Mouse (Mus musculus): Measurements from ENCODE around the gene Gckr.
"Not testable (repeated sequence)": the region's sequence is repeated elsewhere in the genome, so short reads cannot be mapped to it uniquely, and the experiment has no call there.

Gene Gckr

GRCm38 (mm10) chr5:31295606-31296141, 1.6 kb upstream of the Gckr start, which contains the start of gene Fndc4:
Gene Fndc4, minus strand, starts transcription at chr5:31296080.
- no peak for DNase-seq

- DNase-seq = no peak
Measured at GRCm38 (mm10) chr5:31297981-31298380, 738 bp downstream of the Gckr start.

- no peak for DNase-seq
Measured at GRCm38 (mm10) chr5:31298486-31298885, 1.2 kb downstream of the Gckr start.

- no peak for DNase-seq
Measured at GRCm38 (mm10) chr5:31301866-31302265, 4.6 kb downstream of the Gckr start.

GRCm38 (mm10) chr5:31303093-31303492, 5.8 kb downstream of the Gckr start:
- no peak for DNase-seq

DNA sequence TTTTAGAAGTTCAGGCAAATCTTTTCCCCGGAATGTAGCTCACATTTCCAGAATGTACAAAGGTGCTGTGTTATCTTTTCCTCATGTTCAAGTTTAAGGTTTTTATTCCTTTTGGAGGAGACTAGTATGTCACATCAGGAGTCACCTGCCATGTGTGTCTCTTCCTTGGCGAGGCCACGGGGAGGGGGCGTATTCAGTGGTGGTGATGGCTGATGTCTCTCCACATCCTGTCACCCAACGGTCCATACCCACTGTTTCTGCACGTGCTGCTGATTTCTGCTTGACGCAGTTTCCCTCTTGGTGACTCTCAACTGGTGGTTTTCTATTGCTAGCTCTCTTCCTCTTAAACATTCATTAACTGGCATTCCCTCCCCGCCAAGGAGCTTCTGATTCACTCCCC, 15.6 kb downstream of the Gckr start:
- peak; percentile 32 to 50 for DNase-seq

DNA sequence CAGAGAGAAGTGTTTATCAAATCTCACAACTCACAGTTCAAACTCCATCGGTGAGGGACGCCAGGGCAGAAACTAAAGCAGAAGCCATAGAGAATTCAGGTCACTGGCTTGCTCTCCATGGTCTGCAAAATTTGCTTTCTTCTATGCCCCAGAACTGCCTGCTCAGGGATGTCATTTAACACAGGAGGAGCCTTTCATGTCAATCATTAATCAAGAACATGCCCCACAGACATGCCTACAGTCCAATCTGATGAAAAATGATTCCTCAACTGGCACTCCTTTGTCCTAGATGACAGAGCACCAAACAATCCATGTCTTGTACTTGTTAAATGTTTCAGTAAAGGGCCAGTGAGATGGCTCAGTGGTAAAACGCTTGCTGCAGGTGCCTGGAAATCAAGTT, 25.5 kb downstream of the Gckr start:
- no peak for DNase-seq

- no peak for DNase-seq
Measured at GRCm38 (mm10) chr5:31324085-31324484, 26.8 kb downstream of the Gckr start.

- DNase-seq = peak; percentile 13 to 18
Measured at GRCm38 (mm10) chr5:31326850-31327249, 29.6 kb downstream of the Gckr start.

GRCm38 (mm10) chr5:31328255-31328654, 31.0 kb downstream of the Gckr start:
- DNase-seq = peak; percentile 13 to 21

- DNase-seq = not testable (repeated sequence)
Measured at GRCm38 (mm10) chr5:31357586-31357985, 60.3 kb downstream of the Gckr start.

DNA sequence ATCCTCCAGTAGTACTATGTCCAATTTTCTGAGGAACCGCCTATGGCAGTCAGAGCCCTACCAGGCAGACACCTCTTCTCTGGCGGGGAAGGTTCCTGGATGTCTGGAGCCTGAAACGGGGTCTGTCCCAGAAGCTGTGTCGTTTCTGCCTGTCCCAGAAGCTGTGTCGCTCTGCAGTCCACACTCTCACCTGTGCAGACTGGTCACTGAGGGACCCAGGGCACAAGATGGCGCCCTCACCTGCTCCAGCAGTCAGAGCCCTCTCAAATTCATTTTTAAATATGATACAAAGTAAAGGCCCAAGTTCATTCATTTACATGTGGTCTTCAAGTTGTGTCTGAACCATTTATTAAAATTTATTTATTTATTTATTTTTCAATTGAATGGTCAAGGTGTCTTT, 63.7 kb downstream of the Gckr start:
- peak in 1 of 2 experiments; percentile 1 for DNase-seq

Data from thymus, postnatal 36 days (tissue).